Mouse (Mus musculus) stomach, postnatal 0 days (tissue): ENCODE results near the gene Gm5294.

Source experiments
- CTCF ChIP-seq: IDR thresholded peaks from 2 replicates; pipeline ENCODE4 v1.5.1; 2016; ENCODE audit warnings: antibody characterized with exemption, low read depth, mild to moderate bottlenecking, moderate library complexity
- EP300 ChIP-seq: optimal IDR thresholded peaks from 2 replicates; pipeline ENCODE3; 2016; ENCODE audit warnings: antibody characterized with exemption

- no peak for TF ChIP-seq EP300
- no peak for TF ChIP-seq CTCF
These were observed 31.5 kb downstream of the Gm5294 start for GRCm38 (mm10) chr5:138851296-138851780.
